Mouse (Mus musculus) neural tube, embryonic 10.5 days (tissue): ENCODE results near the gene Ifngr1.

Source experiments
- DNase-seq: peaks from one replicate; pipeline ENCODE4 v3.0.0-alpha.2; 2017; ENCODE audit warnings: low spot score; ENCODE audit errors: extremely low spot score

Gene Ifngr1

GRCm38 (mm10) chr10:19638851-19639250, 47.1 kb downstream of the Ifngr1 start:
- no peak for DNase-seq

- no peak for DNase-seq
Observed at GRCm38 (mm10) chr10:19639630-19640029, 47.9 kb downstream of the Ifngr1 start.

GRCm38 (mm10) chr10:19645119-19645518, 53.4 kb downstream of the Ifngr1 start:
- DNase-seq = no peak

GRCm38 (mm10) chr10:19657426-19657825, 65.7 kb downstream of the Ifngr1 start:
- no peak for DNase-seq
